11 mouse cellular contexts compared by ENCODE assay signal in the genomic region with DNA sequence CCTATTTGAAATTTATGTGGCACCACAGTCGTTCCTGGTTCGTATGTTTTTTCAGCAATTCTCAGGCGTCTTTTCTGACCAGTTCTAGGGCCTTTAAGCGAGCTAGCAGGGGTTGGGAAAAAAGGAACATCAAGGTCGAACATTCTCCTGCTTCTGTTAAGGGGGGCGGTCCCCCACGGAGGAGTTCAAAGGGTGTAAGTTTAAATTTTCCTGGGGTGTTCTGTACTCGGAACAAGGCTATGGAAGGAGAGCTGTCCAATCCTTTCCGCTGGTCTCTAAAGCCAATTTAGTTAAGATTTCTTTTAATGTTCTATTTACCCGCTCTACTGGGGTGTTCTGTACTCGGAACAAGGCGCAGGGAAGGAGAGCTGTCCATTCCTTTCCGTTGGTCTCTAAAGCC. TPM values are rescaled to one million over a fixed set of nuclear protein-coding genes. Genes with fewer than 3 reads are reported as not detected.
DNase-seq lines count a peak whose midpoint lies in the region; TF ChIP-seq lines count a peak whose summit lies in the region.
"Not testable (repeated sequence)": the region's sequence is repeated elsewhere in the genome, so short reads cannot be mapped to it uniquely, and the experiment has no call there.
"Had no signal": no experiment of that assay in that cellular context is flagged by ENCODE, and none has a peak within 500 bp of the region (broad histone marks: within the 10 kb centered on the region; RNA-seq: fewer than 3 reads in every experiment).

No protein-coding gene starts in this region.

- H3K27ac ChIP-seq in kidney, adult 2 months (ENCODE audit: insufficient read depth, low read depth, low read length) = peak overlapping the region; percentile 90

- WGBS in kidney, adult 2 months = 57% methylated on average over 13 of the region's 13 CpGs

- not testable (repeated sequence) for TF ChIP-seq CTCF in kidney, adult 2 months (conservative IDR thresholded peaks at IDR 0.05; ENCODE audit: insufficient read depth, insufficient read length, low read depth, low read length)

- H3K4me3 ChIP-seq in kidney, adult 2 months (ENCODE audit: insufficient read depth, low read depth, low read length) = not testable (repeated sequence)

- TF ChIP-seq POLR2A in kidney, adult 2 months (IDR thresholded peaks at IDR 0.05; ENCODE audit: low read depth, low read length) = not testable (repeated sequence)

- not testable (repeated sequence) for H3K27me3 ChIP-seq in kidney, adult 2 months (replicated peaks; ENCODE audit: control insufficient read depth, insufficient read depth, low read length)

- peaks cover 12% of the 10 kb centered on the region; the same call in 1 of the 2 replicates for H3K4me1 ChIP-seq in kidney, adult 2 months (ENCODE audit: control insufficient read depth, insufficient read depth, low read length)

- not testable (repeated sequence) for H3K36me3 ChIP-seq in kidney, adult 2 months (ENCODE audit: control insufficient read depth, insufficient read depth, low read length)

- peak; percentile 54 for DNase-seq in kidney, adult 11 months
- DNase-seq in kidney, adult 18-20 months = peak; percentile 44
- DNase-seq in kidney, adult 2 months = peak; percentile 67
- DNase-seq in kidney, adult 8-10 months = peak; percentile 53 to 71
- DNase-seq in kidney, adult 9 months = peak; percentile 81
- peak; percentile 42 to 45 for DNase-seq in kidney, postnatal 36 days

RNA-seq across cellular contexts. Expression of gene Nudt19, which starts 9.9 kb away (rescaled TPM):
- 170 and 255 TPM in 2 replicates for polyA plus RNA-seq in kidney, adult 2 months (2012; rRNA removed)

RNA-seq across cellular contexts. Expression of gene Rgs9bp, which starts 19.4 kb away (rescaled TPM):
- 0.14 and 0.18 TPM in 2 replicates for polyA plus RNA-seq in kidney, adult 2 months (2012; rRNA removed)
- polyA plus RNA-seq: CD4-positive, CD25-positive, alpha-beta regulatory T cell, adult 4 months had no signal

RNA-seq across cellular contexts. Expression of gene Ankrd27, which starts 20.1 kb away (rescaled TPM):
- polyA plus RNA-seq in kidney, adult 2 months (2012; rRNA removed) = 18.3 and 19.1 TPM in 2 replicates

RNA-seq across cellular contexts. Expression of gene Tdrd12, which starts 28.4 kb away (rescaled TPM):
- 0.25 and 0.33 TPM in 2 replicates for polyA plus RNA-seq in kidney, adult 2 months (2012; rRNA removed)
- polyA plus RNA-seq: activated CD4-positive, CD25-positive, alpha-beta regulatory T cell, adult 4 months; adrenal gland, adult 2 months; C2C12; CD4-positive, CD25-positive, alpha-beta regulatory T cell, adult 4 months; G1E had no signal
